Mouse (Mus musculus): ENCODE data around the gene Trhr2.

- TF ChIP-seq HCFC1 (IDR thresholded peaks at IDR 0.05; ENCODE audit: borderline replicate concordance, insufficient read depth, low read length) (no peak), MAFK (IDR thresholded peaks at IDR 0.05; ENCODE audit: insufficient read depth, low read depth, low read length) (no peak), ZNF384 (IDR thresholded peaks at IDR 0.05; ENCODE audit: low read depth, low read length) (no peak), CHD2 (IDR thresholded peaks at IDR 0.05; ENCODE audit: low read depth, low read length) (no peak), ZC3H11A (IDR thresholded peaks at IDR 0.05; ENCODE audit: borderline replicate concordance, low read depth, low read length) (no peak)
Observed at GRCm38 (mm10) chr8:122368494-122368893, 7.9 kb upstream of the Trhr2 start.

All from ES-E14 (cell line).